Mouse (Mus musculus) spleen, adult 12 weeks (tissue): ENCODE measurements at regions not wholly inside any gene's neighbourhood (a gene's known extent, or its start where the extent isn't known, plus 50 kb on each side); places are given as distances from the start of the nearest gene placed in this dataset.
A peak's percentile ranks its signal among the peaks of the same experiment; 100 is the strongest.

Experiments
- DNase-seq: peaks from one replicate; pipeline ENCODE4 v3.0.0; 2022; ENCODE audit warnings: low spot score

DNA sequence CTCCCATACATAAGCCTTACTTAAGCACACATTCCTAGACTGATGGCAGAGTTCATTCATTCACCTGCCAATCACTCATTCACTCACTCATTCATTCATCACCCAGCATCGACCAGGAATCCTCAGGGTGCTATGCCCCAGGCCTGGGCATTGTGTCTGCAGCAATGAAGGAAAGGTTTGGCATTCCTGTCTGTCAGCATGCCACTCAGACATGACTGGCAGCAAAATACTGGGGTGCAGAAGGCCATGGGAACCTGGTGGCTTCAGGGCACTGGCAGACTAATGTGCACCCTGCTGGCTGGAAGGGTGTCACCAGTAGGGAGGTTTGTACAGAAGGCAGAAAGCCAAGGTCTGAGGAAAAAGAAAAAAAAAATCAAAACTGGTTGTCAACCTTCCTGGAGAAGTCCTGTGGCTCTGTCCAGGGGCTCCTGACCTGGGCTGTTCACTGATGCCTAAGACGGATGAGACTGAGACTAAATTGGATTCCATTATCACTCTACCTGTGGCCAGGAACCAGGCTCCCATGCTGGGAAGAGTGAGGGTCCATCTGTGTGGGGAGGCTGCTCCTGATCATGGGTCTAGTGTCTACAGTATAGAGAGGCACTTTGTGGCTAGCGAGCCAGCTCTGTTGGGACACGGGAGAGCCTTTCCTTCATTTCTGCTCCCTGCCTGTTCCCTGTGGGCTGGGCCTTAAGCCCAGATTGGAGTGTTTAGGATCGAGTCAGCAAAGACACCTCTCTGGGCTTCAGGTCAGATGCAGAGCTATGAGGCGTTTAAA lies 104.1 kb downstream of the Cstad start:
- no peak for DNase-seq

DNA sequence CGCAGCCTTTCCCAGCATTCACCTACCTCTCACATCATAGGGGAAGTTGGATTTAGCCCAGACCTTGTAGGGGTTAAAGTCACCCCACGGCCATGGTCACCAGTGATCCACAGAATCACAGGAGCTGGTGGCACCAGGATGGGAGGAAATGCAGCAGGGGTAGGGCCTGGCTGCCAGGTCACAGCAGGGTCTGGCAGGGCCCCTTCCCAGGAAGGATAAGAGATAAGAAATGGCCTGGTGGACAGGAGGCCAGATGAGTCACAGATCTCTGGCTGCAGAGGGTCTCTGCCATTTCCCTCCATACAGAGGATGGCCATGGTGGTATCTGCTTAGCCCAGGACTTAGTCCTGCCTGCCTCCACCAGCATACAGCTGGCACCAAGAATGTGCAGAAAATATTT lies 103.0 kb downstream of the Cstad start:
- DNase-seq: no peak

DNA sequence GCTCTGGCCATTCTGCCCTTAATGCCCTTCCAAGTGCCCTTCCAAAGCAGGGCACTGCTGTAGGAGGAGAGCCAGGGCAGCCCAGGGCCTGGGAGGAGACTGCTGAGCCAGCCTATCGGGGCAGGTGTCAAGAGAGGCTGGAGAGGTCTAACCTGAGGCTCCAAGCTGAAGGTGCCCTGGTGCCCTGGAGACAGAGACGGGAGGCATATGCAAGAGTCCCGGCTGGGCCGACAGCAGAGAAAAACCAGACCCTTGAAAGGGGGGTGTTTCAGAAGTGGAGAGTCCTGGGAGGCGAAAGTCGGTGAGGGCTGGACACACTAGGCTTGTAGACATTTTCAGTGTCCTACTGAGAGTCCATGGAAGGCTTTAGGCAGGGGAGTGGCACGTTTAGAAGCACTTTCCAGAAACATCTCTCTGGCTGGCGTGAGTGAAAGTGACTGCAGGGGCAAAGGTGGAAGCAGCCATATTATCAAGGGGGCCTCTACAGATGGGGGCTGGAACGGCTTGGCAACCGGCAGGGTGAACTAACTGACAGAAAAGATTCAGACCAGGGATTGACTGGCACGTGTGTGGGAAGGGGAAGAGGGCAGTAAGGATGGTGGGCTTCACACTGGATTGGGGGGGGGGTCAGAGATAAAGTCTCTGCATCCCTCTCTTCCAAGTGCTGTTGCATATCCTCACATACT lies 101.1 kb downstream of the Cstad start:
- DNase-seq: no peak

- no peak for DNase-seq
Observed at GRCm38 (mm10) chr2:30695041-30695440, 100.2 kb downstream of the Cstad start.

- DNase-seq: peak; percentile 44
Observed at GRCm38 (mm10) chr2:30693206-30694035, 98.6 kb downstream of the Cstad start.

- no peak for DNase-seq
Observed at GRCm38 (mm10) chr2:30692561-30693205, 97.8 kb downstream of the Cstad start.

GRCm38 (mm10) chr2:30691857-30692560 lies 97.2 kb downstream of the Cstad start:
- DNase-seq: no peak

GRCm38 (mm10) chr2:30690925-30691856 lies 96.4 kb downstream of the Cstad start:
- no peak for DNase-seq

DNA sequence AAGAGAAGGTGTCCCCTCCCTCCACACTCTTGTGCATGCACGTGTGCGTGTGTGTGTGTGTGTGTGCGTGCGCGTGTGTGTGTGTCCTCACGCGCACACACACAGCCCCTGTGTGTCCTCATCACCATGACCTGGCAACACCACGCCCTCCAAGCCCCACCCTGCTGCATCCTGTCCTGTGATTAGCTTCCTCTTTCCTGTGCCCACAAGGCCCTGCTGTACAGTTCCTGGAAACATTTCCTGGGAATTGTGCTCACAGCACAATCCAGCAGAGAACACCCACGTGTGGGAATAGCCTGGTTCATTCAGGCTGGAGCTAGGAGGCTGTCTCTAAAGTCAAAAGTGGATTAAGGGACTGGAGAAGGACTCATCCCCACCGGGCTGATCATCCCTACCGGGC lies 95.5 kb downstream of the Cstad start:
- peak; percentile 47 for DNase-seq

- no peak for DNase-seq
Observed at GRCm38 (mm10) chr2:30688402-30688801, 93.6 kb downstream of the Cstad start.

DNA sequence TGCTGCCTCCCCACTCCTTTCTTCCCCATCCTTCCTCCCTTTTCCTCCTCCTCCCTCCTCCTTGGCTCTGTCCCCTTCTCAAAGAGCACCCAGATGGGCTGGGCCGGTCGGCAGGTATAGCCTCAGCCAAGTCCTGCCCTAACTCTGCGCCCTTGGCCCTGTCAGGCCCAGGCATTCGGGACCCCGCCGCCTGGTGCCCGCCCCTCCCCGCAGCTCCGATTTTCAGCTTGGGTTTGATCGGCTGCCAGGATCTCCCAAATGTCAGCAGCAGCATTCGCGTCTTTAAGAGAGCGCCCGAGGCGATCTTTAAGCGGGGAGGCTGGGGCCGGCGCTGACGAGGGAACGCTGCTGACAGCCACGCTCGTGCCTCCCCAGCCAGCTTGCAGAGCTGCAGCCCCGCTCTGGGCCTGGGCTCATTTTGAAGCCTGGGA lies 92.3 kb downstream of the Cstad start:
- no peak for DNase-seq

DNA sequence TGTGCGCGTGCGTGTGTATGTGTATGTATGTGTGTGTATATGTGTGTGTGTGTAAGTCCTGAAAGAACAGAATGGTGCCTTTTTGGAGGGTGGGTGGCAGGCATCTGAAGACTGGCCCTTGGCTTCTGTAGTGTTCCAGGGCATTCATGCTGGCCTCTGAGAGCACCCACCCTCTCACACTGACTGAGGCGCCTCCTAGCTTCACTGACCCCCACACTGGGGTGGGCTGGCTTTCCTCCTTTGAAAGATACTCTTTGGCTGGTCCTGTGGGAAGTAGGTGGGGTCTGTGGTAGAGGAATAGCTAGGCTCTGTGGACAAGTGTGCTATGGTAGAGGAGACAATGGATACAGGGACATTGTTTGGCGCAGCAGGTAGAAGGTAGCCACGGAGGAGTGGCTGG lies 91.5 kb downstream of the Cstad start:
- no peak for DNase-seq

- DNase-seq: no peak
Observed at GRCm38 (mm10) chr2:30685137-30685860, 90.5 kb downstream of the Cstad start.

- no peak for DNase-seq
Observed at GRCm38 (mm10) chr2:30684461-30684860, 89.6 kb downstream of the Cstad start.

- no peak for DNase-seq
Observed at GRCm38 (mm10) chr2:30682146-30682825, 87.4 kb downstream of the Cstad start.

DNA sequence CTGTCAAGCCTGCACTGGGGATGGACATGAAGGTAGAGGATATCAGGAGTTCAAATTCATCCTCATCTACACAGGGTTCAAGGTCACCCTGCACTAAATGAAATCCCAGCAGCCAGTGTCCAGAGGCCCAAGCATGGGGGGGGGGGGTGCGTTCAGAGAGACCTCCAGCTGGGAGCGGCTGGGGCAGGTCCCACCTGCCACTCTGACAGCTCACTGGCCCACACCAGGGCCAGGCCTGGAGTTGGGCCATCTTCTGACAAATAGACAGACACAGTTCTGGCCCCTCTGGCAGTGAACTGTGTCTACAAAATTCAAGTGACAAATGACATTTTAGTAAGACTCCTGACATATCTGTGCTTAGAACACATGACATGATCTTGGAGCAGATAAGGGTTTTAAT lies 86.8 kb downstream of the Cstad start:
- DNase-seq: no peak

DNA sequence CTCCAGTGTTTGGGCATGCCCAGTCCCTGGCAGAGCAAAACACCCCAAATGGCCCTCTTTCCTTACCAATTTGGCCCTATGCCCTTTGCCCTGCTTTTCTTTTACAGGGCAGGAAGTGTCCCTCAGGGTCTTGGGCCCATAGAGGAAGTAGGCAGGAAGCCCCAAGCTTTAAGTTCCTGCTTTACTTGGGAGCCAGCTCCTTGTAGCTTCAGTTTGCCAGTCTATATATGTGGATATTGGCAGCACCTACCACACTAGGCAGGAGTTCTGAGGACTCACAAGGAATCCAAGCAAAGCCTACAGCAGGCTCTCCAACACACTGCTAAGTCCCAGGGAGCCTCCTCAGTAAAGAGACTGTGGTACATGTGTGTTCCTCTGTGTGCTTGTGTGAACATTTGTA lies 84.2 kb downstream of the Cstad start:
- DNase-seq: no peak

- no peak for DNase-seq
Observed at GRCm38 (mm10) chr2:30677498-30677897, 82.7 kb downstream of the Cstad start.

GRCm38 (mm10) chr2:30676833-30677459 lies 82.1 kb downstream of the Cstad start:
- DNase-seq: no peak
